Mouse (Mus musculus): ENCODE results near the gene Tiam1. TPM values are rescaled to one million over a fixed set of nuclear protein-coding genes. Genes with fewer than 3 reads are reported as not detected.

The Tiam1 gene
- polyA plus RNA-seq, 1 experiment: 10.7 TPM

- H3K27ac ChIP-seq (ENCODE audit: control insufficient read depth, insufficient read depth, low read depth, low read length, poor library complexity): peak overlapping the region; percentile 56
- no peak overlapping the region for H3K4me3 ChIP-seq (replicated peaks; ENCODE audit: control insufficient read depth, low read depth, low read length)
These were observed 271.3 kb downstream of the Tiam1 start for GRCm38 (mm10) chr16:89872011-89872942.

GRCm38 (mm10) chr16:89871382-89871781, 272.2 kb downstream of the Tiam1 start:
- 12% methylated on average over 13 of the region's 13 CpGs for WGBS
- TF ChIP-seq CTCF (IDR thresholded peaks at IDR 0.05; ENCODE audit: control insufficient read depth, insufficient read depth, low read length): no peak
- TF ChIP-seq POLR2A (IDR thresholded peaks at IDR 0.05; ENCODE audit: borderline replicate concordance, control insufficient read depth, low read depth, low read length): no peak
- H3K4me3 ChIP-seq (replicated peaks; ENCODE audit: control insufficient read depth, low read depth, low read length): no peak overlapping the region

More at GRCm38 (mm10) chr16:89872011-89872942, 271.3 kb downstream of the Tiam1 start:
- TF ChIP-seq POLR2A (IDR thresholded peaks at IDR 0.05; ENCODE audit: borderline replicate concordance, control insufficient read depth, low read depth, low read length) (no peak), CTCF (IDR thresholded peaks at IDR 0.05; ENCODE audit: control insufficient read depth, insufficient read depth, low read length) (no peak)
- H3K4me1 ChIP-seq (ENCODE audit: control insufficient read depth, insufficient read depth, low read length): peaks cover 3% of the 10 kb centered on the region
- WGBS: 24% methylated on average over 20 of the region's 20 CpGs

GRCm38 (mm10) chr16:89870059-89870458, 273.5 kb downstream of the Tiam1 start:
- WGBS: 91% methylated on average over 6 of the region's 6 CpGs
- no peak overlapping the region for H3K4me3 ChIP-seq (replicated peaks; ENCODE audit: control insufficient read depth, low read depth, low read length)
- TF ChIP-seq CTCF (IDR thresholded peaks at IDR 0.05; ENCODE audit: control insufficient read depth, insufficient read depth, low read length): no peak
- TF ChIP-seq POLR2A (IDR thresholded peaks at IDR 0.05; ENCODE audit: borderline replicate concordance, control insufficient read depth, low read depth, low read length): no peak
- peaks cover 3% of the 10 kb centered on the region for H3K4me1 ChIP-seq (ENCODE audit: control insufficient read depth, insufficient read depth, low read length)
- no peak overlapping the region for H3K27ac ChIP-seq (ENCODE audit: control insufficient read depth, insufficient read depth, low read depth, low read length, poor library complexity)

More at GRCm38 (mm10) chr16:89871382-89871781, 272.2 kb downstream of the Tiam1 start:
- H3K4me1 ChIP-seq (ENCODE audit: control insufficient read depth, insufficient read depth, low read length): peaks cover 3% of the 10 kb centered on the region
- H3K27ac ChIP-seq (ENCODE audit: control insufficient read depth, insufficient read depth, low read depth, low read length, poor library complexity): peak overlapping the region; percentile 55

DNA sequence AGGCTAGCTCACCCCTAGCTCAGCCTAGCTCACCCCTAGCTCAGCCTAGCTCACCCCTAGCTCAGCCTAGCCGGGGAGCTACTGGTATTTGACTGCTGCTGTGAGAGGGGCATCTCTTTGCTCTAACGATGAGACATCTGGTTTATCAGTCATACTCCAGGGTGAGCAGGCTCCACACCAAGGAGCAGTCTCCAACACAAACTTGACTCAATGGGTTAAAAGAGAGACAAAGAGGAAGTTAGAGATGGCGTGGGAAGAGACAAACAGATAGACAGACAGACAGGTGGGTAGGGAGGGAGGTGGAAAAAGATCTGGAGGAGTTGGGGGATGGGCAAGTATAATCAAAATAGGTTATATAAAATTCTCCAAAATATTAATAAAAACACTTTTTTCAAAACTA, 275.1 kb downstream of the Tiam1 start:
- Histone ChIP-seq H3K4me1 (ENCODE audit: control insufficient read depth, insufficient read depth, low read length) (peaks cover 3% of the 10 kb centered on the region), H3K4me3 (replicated peaks; ENCODE audit: control insufficient read depth, low read depth, low read length) (no peak overlapping the region), H3K27ac (ENCODE audit: control insufficient read depth, insufficient read depth, low read depth, low read length, poor library complexity) (no peak overlapping the region)
- WGBS: 61% methylated on average over 3 of the region's 3 CpGs
- TF ChIP-seq CTCF (IDR thresholded peaks at IDR 0.05; ENCODE audit: control insufficient read depth, insufficient read depth, low read length): no peak
- no peak for TF ChIP-seq POLR2A (IDR thresholded peaks at IDR 0.05; ENCODE audit: borderline replicate concordance, control insufficient read depth, low read depth, low read length)

DNA sequence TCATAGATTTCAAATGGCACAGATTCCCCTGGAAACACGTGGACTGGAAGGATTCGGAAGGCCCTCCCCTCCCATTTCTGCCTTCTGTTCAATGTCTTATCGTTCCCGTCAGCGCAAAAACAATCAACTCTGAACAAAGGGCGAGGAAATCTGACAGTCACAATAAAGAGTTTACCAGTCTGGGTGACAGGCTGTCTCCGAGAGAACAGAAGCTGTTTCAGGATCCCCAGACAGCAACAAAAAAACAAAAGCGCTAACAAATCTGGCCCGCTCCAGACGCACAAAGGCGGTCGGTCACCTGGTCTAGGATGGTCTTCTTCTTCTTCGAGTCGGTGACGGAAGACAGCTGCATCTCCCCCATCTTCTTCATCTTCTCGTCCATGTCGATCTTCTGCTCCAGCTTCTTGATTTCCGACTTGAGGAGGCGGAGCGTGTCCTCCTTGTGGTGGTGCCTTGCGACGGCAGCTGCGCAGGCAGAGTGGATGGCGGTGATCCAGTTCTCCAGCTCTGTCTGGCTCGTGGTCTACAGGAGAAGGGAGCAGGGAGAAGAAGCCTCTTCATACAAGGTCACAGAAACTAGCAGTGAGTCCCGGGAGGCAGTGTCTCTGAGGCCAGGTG, 276.2 kb downstream of the Tiam1 start:
- WGBS: 91% methylated on average over 26 of the region's 26 CpGs
- 0 out of 2 replicates have a peak, but pooled peaks cover 2% of the 10 kb centered on the region for H3K4me1 ChIP-seq (ENCODE audit: control insufficient read depth, insufficient read depth, low read length)
- no peak overlapping the region for H3K27ac ChIP-seq (ENCODE audit: control insufficient read depth, insufficient read depth, low read depth, low read length, poor library complexity)
- TF ChIP-seq CTCF (IDR thresholded peaks at IDR 0.05; ENCODE audit: control insufficient read depth, insufficient read depth, low read length) (no peak), POLR2A (IDR thresholded peaks at IDR 0.05; ENCODE audit: borderline replicate concordance, control insufficient read depth, low read depth, low read length) (no peak)
- no peak overlapping the region for H3K4me3 ChIP-seq (replicated peaks; ENCODE audit: control insufficient read depth, low read depth, low read length)

DNA sequence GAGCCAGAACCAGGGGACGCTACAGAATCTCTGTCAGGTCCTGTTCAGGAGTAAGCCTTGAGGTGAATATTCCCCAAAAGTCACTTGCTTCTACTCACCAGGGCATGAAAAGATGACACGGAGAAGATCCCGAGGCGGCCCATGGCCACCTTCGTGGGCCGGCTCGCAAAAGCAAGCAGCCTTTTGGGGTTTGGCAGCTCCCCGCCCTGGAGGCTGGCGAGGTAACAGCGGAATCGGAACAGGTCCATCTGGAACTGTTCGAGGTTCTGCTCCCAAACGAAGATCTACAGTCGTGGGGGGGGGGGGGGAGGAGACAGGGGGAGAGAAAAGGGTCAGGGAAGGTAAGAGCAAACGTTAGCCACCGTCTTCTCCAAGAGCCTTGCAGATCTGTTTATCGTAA, 278.4 kb downstream of the Tiam1 start:
- TF ChIP-seq CTCF (IDR thresholded peaks at IDR 0.05; ENCODE audit: control insufficient read depth, insufficient read depth, low read length): no peak
- TF ChIP-seq POLR2A (IDR thresholded peaks at IDR 0.05; ENCODE audit: borderline replicate concordance, control insufficient read depth, low read depth, low read length): no peak
- H3K4me1 ChIP-seq (ENCODE audit: control insufficient read depth, insufficient read depth, low read length): no peaks in the 10 kb centered on the region
- 88% methylated on average over 17 of the region's 17 CpGs for WGBS
- H3K27ac ChIP-seq (ENCODE audit: control insufficient read depth, insufficient read depth, low read depth, low read length, poor library complexity): no peak overlapping the region
- no peak overlapping the region for H3K4me3 ChIP-seq (replicated peaks; ENCODE audit: control insufficient read depth, low read depth, low read length)

- 71% methylated on average over 3 of the region's 3 CpGs for WGBS
- no peak for TF ChIP-seq POLR2A (IDR thresholded peaks at IDR 0.05; ENCODE audit: borderline replicate concordance, control insufficient read depth, low read depth, low read length)
- Histone ChIP-seq H3K4me1 (ENCODE audit: control insufficient read depth, insufficient read depth, low read length) (no peaks in the 10 kb centered on the region), H3K27ac (ENCODE audit: control insufficient read depth, insufficient read depth, low read depth, low read length, poor library complexity) (no peak overlapping the region), H3K4me3 (replicated peaks; ENCODE audit: control insufficient read depth, low read depth, low read length) (no peak overlapping the region)
These were observed 278.9 kb downstream of the Tiam1 start for GRCm38 (mm10) chr16:89864710-89865109.

- no peak overlapping the region for H3K4me3 ChIP-seq (replicated peaks; ENCODE audit: control insufficient read depth, low read depth, low read length)
- no peaks in the 10 kb centered on the region for H3K4me1 ChIP-seq (ENCODE audit: control insufficient read depth, insufficient read depth, low read length)
- TF ChIP-seq CTCF (IDR thresholded peaks at IDR 0.05; ENCODE audit: control insufficient read depth, insufficient read depth, low read length) (no peak), POLR2A (IDR thresholded peaks at IDR 0.05; ENCODE audit: borderline replicate concordance, control insufficient read depth, low read depth, low read length) (no peak)
- 85% methylated on average over 5 of the region's 5 CpGs for WGBS
- no peak overlapping the region for H3K27ac ChIP-seq (ENCODE audit: control insufficient read depth, insufficient read depth, low read depth, low read length, poor library complexity)
These were observed 280.3 kb downstream of the Tiam1 start for GRCm38 (mm10) chr16:89863264-89863663.
